Mouse (Mus musculus): ENCODE data around the gene Cdyl.

- TF ChIP-seq CTCF (IDR thresholded peaks at IDR 0.05; ENCODE audit: borderline replicate concordance, insufficient read depth, low read depth, low read length) = no peak
- TF ChIP-seq POLR2A (IDR thresholded peaks at IDR 0.05; ENCODE audit: borderline replicate concordance, insufficient read depth, low read length) = no peak
These were observed 140.6 kb downstream of the Cdyl start for GRCm38 (mm10) chr13:35800270-35800669.

All from cerebellum, adult 2 months (tissue).